Mouse (Mus musculus): Measurements from ENCODE around the gene Ddx47.
A peak's percentile ranks its signal among the peaks of the same experiment; 100 is the strongest.

The Ddx47 gene

GRCm38 (mm10) chr6:135011048-135011733, at the start of gene Ddx47:
Gene Ddx47 (plus strand): TSS chr6:135011612.
- peak; percentile 93 for DNase-seq (ENCODE audit: low spot score)

DNA sequence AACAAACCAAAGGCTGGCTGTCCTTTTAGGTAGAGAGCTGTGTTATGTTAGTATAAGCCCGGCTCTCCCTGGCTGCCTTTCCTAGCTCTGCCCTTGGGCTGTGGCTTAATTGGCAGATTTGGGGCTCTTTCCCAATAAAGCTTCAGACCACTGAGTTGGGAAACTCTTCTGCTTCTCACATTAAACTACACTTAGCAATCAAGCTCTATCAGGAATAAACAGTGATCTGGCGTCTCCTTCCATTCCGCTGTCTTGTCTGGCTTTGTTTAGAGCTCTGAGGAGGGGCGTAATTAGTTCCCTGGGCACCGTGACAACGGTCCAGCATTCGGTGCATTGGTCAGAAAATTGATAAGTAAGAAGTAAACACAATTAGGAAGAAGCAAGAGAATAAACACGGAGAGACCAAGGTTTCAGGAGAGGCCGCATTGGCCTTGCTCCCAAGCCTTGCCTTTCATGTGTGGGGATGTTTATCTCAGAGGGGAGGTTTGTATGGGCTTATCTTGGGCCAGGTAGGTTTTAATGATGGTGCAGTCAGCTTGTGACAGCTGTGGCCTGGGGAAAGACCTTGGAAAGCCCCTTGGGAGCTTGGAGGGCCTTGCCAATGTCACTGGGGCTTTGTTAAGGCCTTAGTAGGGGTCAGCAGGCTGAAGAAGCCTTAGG, 49.4 kb upstream of the Ddx47 start:
- no peak for DNase-seq (ENCODE audit: low spot score)

GRCm38 (mm10) chr6:134962518-134962893, 48.9 kb upstream of the Ddx47 start:
- DNase-seq (ENCODE audit: low spot score), result no peak

DNA sequence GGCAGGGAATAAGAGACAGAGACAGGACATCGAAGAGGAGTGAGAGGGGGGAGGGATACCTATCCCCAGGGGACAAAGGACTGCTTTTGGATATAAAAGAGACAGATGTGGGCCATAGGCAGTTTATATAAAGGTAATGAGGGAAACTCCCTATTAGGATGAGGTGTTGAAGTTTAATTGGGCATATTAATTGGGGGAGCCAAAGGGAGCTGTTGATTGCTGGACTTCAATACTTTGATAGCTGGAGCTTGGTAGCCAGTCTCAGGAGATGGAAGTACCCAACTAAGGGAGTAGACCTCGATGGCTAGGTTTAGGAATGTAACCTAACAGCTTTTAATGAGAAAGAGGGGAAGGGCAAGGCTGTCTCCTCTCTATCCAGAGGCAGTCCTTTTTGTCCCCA, 47.5 kb upstream of the Ddx47 start:
- no peak for DNase-seq (ENCODE audit: low spot score)

- DNase-seq (ENCODE audit: low spot score), result no peak
These were observed 44.7 kb upstream of the Ddx47 start for GRCm38 (mm10) chr6:134966681-134967080.

GRCm38 (mm10) chr6:134968326-134968725, 43.1 kb upstream of the Ddx47 start:
- no peak for DNase-seq (ENCODE audit: low spot score)

DNA sequence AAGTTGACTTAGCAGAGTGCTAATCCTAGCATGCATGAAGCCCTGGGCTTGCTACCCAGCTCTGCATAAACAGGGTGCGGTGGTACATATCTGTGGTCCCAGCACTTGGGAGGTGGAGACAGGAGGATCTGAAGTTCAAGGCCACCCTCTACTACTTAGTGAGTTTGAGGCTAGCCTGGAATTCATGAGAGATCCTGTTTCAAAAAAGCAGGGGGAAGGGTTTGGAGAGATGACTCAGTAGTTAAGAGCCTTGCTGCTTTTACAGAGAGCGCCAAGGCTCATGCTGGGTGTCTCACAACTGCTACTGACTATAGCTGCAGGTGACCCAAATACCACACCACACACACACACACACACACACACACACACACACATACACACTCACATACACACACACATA, 41.9 kb upstream of the Ddx47 start:
- no peak for DNase-seq (ENCODE audit: low spot score)

DNA sequence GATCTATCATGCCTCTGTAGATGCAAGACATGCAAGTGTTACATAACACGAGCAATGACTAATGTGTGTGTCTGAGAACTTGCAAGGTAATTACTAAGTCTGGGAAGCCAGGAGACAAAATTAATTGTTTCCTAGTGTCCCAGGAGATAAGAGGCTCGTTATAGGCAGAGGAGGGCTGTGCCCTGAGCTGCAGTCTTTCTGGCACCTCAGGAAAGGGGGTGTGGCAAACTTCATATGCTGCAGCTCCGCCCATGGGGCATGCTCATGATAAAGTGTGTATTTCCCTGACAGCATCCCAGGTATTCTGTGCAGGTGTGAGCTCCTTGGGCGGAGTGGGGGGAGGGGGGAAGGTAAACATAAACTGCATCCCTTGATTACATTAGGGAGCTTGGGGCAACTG, 39.3 kb upstream of the Ddx47 start:
- no peak for DNase-seq (ENCODE audit: low spot score)

GRCm38 (mm10) chr6:134976628-134977027, 34.8 kb upstream of the Ddx47 start:
- no peak for DNase-seq (ENCODE audit: low spot score)

- DNase-seq (ENCODE audit: low spot score), result no peak
These were observed 30.0 kb upstream of the Ddx47 start, which contains the start of gene Apold1 for GRCm38 (mm10) chr6:134981231-134982062. Gene Apold1 (plus strand): TSS chr6:134981718.

GRCm38 (mm10) chr6:134983529-134984370, 27.7 kb upstream of the Ddx47 start:
- DNase-seq (ENCODE audit: low spot score), result peak; percentile 77

GRCm38 (mm10) chr6:134984748-134985147, 26.7 kb upstream of the Ddx47 start:
- no peak for DNase-seq (ENCODE audit: low spot score)

DNA sequence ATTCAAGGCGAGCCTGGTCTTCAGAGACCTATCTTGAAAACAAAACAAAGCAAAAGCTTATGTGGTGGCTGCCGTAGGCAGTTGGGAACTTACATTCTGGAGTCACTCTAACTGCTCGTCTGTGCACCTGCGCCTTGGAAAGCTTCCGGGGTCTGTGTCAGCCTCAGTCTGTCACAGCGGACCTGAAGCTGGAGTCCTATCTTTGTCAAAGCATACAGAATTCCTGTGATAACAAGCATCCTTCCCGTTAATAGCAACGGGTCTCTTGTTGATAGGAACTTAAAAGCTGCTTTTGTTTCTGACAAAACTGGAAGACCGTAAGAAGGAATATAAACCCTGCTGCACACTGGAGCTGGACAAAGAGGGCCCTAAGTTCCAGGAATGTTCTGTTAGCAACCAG, 23.0 kb upstream of the Ddx47 start:
- DNase-seq (ENCODE audit: low spot score), result no peak

DNA sequence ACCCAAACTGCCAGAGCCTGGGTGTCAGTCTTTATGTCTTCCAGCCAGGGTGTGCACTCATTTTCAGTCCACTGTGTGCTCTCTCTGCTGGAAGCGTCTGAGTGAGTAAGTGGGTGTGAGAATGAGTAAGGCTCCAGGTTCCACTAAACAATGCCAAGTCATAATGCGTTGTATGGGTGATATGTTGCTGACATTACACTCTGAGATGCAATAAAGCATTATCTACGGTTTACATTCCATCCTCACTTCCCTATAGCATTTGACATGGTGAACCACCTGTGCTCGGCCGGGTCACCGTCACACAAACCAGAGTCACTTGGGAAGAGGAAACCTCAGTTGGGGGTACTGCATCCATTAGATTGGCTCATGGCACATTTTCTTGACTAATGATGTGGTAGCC, 20.7 kb upstream of the Ddx47 start:
- DNase-seq (ENCODE audit: low spot score), result no peak

DNA sequence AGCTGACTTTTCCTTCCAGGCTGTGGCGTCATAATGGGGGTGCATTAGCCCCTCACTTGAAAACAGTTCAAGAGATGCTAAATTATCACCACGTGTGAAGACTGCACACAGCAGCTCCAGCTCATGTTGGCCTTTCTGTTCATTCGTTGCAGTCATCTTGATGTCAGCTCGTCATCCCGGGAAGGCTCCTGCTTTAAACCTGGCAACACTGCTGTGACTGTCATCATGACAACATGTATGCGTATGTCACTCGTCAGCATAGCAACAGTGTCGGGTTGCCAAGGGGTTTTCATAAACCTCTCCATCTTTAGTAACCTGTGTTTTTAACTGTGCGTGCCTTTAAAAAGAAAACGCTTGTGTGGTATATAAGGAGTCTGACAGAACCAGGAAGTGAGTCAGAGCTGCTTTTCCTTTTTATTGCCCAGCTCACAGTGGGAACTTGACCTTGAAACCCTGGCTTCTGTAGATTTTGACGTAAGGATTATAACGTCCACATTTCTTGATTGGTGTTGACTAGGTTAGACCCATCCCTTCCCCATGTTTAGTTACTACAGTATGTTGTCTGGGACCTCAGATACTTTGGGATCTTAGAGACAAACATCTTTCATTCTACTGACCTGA, 17.3 kb upstream of the Ddx47 start:
- DNase-seq (ENCODE audit: low spot score), result no peak

DNA sequence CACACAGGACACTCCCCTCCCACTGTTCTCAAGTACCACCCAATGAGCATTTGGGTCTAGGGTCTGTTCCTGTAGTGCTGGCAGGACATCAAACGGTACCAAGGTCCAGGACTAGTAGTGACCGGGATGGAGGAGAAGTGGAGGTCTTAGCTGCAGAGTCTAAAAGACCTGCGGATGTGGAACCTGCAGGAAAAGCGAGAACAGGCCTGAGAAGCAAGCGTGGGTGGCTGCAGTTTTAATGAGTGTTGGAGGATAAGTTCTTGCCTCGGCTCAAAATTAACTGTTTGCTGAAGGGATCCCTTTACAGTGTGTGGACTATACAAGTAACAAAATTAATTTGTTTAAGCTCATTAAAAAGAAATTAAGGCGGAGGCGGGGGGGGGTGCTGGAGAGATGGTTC, 16.4 kb upstream of the Ddx47 start:
- DNase-seq (ENCODE audit: low spot score), result no peak

GRCm38 (mm10) chr6:134996918-134997317, 14.5 kb upstream of the Ddx47 start:
- no peak for DNase-seq (ENCODE audit: low spot score)

GRCm38 (mm10) chr6:134998076-134998475, 13.3 kb upstream of the Ddx47 start:
- DNase-seq (ENCODE audit: low spot score), result no peak

GRCm38 (mm10) chr6:134998781-134999180, 12.6 kb upstream of the Ddx47 start:
- no peak for DNase-seq (ENCODE audit: low spot score)

GRCm38 (mm10) chr6:135000272-135000671, 11.1 kb upstream of the Ddx47 start:
- DNase-seq (ENCODE audit: low spot score), result no peak

DNA sequence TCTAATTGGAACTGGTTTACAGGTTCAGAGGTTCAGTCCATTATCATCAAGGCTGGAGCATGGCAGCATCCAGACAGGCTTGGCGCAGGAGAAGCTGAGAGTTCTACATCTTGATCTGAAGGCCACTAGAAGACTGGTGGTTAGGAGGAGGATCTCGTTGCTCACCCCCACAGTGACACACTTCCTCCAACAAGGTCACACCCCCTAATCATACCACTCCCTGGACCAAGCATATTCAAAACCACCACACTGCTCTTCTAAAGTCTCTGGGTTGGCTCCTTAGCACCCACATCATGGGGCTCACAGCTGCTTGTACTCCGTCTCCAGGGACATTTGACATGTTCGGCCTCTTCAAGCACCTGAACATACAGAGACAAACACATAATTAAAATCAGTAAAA, 9.4 kb upstream of the Ddx47 start:
- no peak for DNase-seq (ENCODE audit: low spot score)

DNA sequence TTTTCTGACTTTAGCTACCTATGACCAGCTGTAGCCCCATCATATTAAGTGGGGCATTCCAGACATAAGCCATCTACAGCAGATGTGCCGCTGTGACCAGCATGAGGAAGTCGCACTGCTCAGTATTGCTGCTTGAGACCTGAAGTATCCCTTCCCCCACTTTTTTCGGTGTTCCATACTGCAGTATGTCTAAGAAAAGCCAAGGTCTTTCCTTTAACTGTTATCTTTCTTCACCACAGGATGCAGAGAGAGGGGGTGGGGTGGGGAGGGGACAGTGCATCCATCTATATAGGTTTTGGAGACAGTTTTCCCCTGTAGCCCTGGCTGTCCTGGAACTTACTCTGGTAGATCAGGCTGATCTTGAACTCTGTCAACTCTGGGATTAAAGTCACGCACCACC, 5.0 kb upstream of the Ddx47 start:
- no peak for DNase-seq (ENCODE audit: low spot score)
